Mouse (Mus musculus): Measurements from ENCODE around the gene Plekhh3. TPM values are rescaled to one million over a fixed set of nuclear protein-coding genes. Genes with fewer than 3 reads are reported as not detected.

Plekhh3 gene
- 3.2 and 5.3 TPM in 2 replicates for polyA plus RNA-seq (2012; ENCODE audit: low replicate concordance)

DNA sequence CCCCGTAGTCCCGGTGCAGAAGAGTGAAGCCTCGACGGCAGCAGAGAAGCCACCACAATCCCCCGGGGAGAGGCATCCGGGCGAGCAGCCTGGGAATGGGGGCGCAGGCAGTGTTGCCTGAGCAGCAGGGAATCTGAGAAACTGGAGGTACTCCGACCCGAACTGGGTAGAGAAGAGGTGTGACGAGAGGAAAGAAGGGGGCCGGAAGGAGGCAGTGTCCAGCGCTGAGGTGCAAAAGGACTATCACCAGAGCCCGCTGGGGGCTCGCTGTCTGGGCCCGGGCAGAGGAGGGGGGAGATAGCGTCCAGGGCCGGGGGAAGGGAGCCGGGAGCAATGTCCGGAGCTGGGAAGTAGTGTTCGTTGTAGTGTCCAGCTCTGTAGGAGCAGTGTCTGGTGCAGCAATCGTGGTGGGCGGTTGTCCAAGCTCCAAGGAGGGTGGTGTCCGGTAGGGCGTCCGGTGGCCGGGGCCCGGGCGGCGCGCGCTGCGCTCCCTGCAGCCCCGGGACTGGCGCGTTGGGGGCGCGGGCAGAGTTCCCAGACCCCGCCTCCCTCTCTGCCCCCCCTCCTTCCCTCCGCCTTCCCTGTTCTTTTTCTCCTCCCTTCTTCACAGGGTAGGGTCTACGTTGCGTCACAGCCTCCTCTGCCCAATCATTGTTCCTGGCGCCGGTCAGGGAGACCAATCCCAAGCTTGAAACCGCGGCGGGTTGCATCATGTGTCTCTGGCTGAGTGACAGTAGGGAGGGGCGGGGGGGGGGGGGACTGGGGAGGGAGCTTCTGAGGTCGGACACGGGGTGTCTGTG is at the start of gene Plekhh3:
Gene Plekhh3, minus strand, starts transcription at position 541 of the 800 bp plus-strand sequence.

DNA sequence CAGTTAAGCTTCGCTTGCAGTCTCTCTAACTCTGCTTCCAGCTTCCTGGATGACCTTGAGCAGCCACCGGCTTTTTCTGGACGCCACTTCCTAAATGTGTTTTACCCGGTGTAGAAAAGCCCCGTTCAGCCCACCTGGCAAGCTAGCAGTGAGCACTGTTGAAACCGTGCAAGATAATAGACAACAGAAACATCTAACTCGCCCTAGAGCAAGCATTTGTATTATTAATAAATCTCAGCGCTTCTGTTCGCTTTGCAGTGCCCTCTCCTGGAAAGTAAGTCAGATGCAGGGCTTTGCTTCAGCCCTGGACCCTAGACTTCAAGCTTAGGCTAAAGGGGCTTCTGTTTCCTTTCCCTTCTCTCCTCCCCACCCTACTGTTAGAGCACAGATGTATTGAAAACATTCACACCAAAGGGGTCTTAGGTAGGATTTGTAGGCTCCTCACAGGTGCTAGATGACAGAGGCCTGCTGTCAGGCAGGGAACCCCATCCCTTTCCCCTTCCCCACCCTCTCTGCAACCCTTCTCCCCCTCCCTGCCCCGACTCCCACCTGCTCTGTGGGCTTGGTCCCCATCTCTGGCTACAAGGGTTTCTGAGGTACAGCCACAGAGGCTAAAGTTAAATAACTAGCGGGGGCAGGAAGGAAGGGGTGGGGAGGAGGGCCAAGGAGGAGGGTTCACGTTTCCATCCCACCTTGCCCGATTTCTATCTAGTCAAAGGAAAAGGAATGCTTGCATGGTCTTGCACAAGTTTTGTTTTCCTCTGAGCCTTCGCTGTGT is 3.9 kb upstream of the Plekhh3 start, which contains the start of gene Ccr10:
Gene Ccr10, minus strand, starts transcription at position 593 of the 778 bp plus-strand sequence.

DNA sequence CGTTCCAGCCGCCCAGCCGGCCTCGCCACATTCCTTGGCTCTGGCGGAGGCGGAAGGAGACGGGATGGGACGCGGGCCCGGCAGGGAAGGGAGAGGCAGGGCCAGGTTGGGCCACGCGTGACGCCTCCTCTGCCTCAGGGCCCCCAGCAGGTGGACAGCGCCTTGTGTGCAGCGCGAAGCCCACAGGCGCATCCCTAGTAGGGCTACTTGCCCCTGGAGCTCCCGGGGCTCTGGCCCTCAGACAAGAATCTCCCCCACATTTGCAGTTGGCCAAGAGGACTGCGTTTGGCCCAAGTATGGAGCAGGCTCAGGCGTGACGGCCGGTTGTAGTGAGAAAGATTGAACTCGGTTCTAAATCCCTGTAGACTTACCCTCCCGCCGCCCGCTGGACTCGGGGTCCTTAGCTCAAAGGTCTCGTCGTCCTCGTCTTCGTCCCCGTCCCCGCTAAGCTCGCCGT is 769 bp downstream of the Plekhh3 start, which contains the start of gene Cntnap1:
Gene Cntnap1, plus strand, starts transcription at position 170 of the 457 bp plus-strand sequence.

DNA sequence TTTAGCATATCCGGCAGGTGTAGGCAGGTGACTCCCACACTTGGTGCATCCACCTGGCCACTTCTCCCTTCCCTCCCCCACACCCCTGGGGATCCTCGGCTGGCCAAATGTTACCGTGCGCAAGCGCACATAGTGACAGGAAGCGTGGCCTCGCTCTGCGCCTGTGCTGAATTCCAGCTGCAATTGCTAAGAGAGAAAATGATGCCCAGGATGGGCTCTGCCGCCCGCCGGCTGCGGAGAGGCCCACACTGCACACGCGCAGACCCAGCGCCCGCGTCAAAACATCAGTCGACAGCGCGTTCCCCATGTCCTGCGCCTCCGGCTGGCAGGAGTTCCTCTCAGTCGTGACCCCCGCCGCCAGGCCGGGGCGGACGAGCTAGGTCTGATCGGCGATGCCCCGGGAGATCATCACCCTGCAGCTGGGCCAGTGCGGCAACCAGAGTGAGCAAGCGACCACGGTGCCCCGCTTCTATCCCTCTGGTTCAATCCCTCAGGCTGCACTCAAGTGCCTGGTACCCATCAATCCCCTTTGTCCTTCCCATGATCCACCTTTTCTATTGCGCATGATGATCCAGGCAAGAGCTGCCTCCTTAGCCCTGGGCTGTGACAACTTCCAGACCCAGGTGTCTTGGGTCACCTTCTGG is 15.3 kb downstream of the Plekhh3 start, which contains the start of gene Tubg2:
Gene Tubg2, plus strand, starts transcription at position 180 of the 644 bp plus-strand sequence.

DNA sequence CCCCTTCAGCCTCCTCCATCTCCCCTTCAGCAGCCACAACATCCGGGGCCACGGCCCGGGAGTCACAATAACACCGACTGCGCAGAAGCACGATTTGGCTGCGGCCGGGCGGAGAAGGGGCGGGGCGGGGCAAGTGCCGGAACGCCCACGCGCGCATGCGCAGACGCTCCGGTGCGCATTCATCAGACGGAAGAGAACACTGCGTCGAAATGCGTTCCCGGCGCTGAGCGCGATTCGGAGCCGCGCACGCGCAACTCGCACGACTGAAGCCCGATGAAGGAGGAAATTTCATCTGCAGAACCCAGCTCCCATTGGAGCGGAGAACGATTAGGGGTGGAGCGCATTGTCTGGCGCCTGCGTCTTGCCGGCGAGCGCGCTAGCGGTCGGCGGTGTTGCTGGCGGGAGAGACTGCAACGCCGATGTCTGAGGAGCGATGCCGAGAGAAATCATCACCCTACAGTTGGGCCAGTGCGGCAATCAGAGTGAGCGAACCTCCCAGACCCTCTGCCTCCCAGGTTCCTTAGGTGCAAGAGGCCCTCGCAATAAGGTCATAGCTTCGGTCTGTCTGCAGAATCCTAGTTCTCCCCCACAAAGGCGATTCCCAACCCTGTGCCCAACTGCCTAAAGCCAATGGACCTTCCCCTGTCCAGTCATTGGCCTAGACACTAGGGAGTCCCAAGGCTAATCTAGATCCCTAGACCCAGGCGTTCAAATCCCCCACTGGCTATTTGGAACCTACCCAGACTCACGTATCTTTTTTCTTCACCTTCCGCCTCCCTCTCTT is 51.2 kb downstream of the Plekhh3 start, which contains the start of the genes Retreg3 and Tubg1:
Gene Retreg3, minus strand, starts transcription at position 133 of the 784 bp plus-strand sequence.
Gene Tubg1, plus strand, starts transcription at position 178 of the 784 bp plus-strand sequence.

Other genes starting within 250 kb of the Plekhh3 start
- 22.0 and 45.8 TPM in 2 replicates for gene Stat3, start 231.8 kb downstream of the Plekhh3 start, polyA plus RNA-seq (2012; ENCODE audit: low replicate concordance)
- gene Cavin1, start 200.5 kb downstream of the Plekhh3 start, polyA plus RNA-seq (2012; ENCODE audit: low replicate concordance) = 7.5 and 8.9 TPM in 2 replicates
- gene Atp6v0a1, start 161.9 kb downstream of the Plekhh3 start, polyA plus RNA-seq (2012; ENCODE audit: low replicate concordance) = 80.6 and 100 TPM in 2 replicates
- gene Naglu, start 101.3 kb downstream of the Plekhh3 start, polyA plus RNA-seq (2012; ENCODE audit: low replicate concordance) = 4.8 and 25.3 TPM in 2 replicates
- not detected in 2 replicates for gene Hsd17b1, start 92.9 kb downstream of the Plekhh3 start, polyA plus RNA-seq (2012; ENCODE audit: low replicate concordance)
- 28.2 and 48.5 TPM in 2 replicates for gene Coasy, start 88.8 kb downstream of the Plekhh3 start, polyA plus RNA-seq (2012; ENCODE audit: low replicate concordance)
- gene Mlx, start 84.1 kb downstream of the Plekhh3 start, polyA plus RNA-seq (2012; ENCODE audit: low replicate concordance) = 13.7 and 31.7 TPM in 2 replicates
- gene Psmc3ip, start 75.9 kb downstream of the Plekhh3 start, polyA plus RNA-seq (2012; ENCODE audit: low replicate concordance) = 16.3 and 18.1 TPM in 2 replicates
- gene Retreg3, start 51.5 kb downstream of the Plekhh3 start, polyA plus RNA-seq (2012; ENCODE audit: low replicate concordance) = 5.6 and 18.8 TPM in 2 replicates
- 149 and 176 TPM in 2 replicates for gene Tubg1, start 51.4 kb downstream of the Plekhh3 start, polyA plus RNA-seq (2012; ENCODE audit: low replicate concordance)
- gene Tubg2, start 15.4 kb downstream of the Plekhh3 start, polyA plus RNA-seq (2012; ENCODE audit: low replicate concordance) = 1.7 and 2.4 TPM in 2 replicates
- 0.40 and 0.42 TPM in 2 replicates for gene Cntnap1, start 828 bp downstream of the Plekhh3 start, polyA plus RNA-seq (2012; ENCODE audit: low replicate concordance)
- gene Ccr10, start 4.1 kb upstream of the Plekhh3 start, polyA plus RNA-seq (2012; ENCODE audit: low replicate concordance) = 0.56 and 1.1 TPM in 2 replicates
- 0.88 and 7.2 TPM in 2 replicates for gene Ezh1, start 55.1 kb upstream of the Plekhh3 start, polyA plus RNA-seq (2012; ENCODE audit: low replicate concordance)
- gene Ramp2, start 74.7 kb upstream of the Plekhh3 start, polyA plus RNA-seq (2012; ENCODE audit: low replicate concordance) = 5.4 and 11.1 TPM in 2 replicates
- 73.9 and 74.5 TPM in 2 replicates for gene Vps25, start 82.4 kb upstream of the Plekhh3 start, polyA plus RNA-seq (2012; ENCODE audit: low replicate concordance)
- 6.0 and 8.9 TPM in 2 replicates for gene Wnk4, start 89.2 kb upstream of the Plekhh3 start, polyA plus RNA-seq (2012; ENCODE audit: low replicate concordance)
- gene Cntd1, start 107.7 kb upstream of the Plekhh3 start, polyA plus RNA-seq (2012; ENCODE audit: low replicate concordance) = 0.17 TPM in 1 of 2 replicates, not detected in the other
- gene Coa3, start 107.8 kb upstream of the Plekhh3 start, polyA plus RNA-seq (2012; ENCODE audit: low replicate concordance) = 2.0 and 15.7 TPM in 2 replicates
- 55.6 and 84.1 TPM in 2 replicates for gene Becn1, start 130.9 kb upstream of the Plekhh3 start, polyA plus RNA-seq (2012; ENCODE audit: low replicate concordance)
- 97.5 and 117 TPM in 2 replicates for gene Psme3, start 144.9 kb upstream of the Plekhh3 start, polyA plus RNA-seq (2012; ENCODE audit: low replicate concordance)
- gene Aoc2, start 153.7 kb upstream of the Plekhh3 start, polyA plus RNA-seq (2012; ENCODE audit: low replicate concordance) = 11.1 and 13.4 TPM in 2 replicates
- gene Aoc3, start 159.3 kb upstream of the Plekhh3 start, polyA plus RNA-seq (2012; ENCODE audit: low replicate concordance) = 0.37 and 0.41 TPM in 2 replicates
- not detected in 2 replicates for gene G6pc, start 196.2 kb upstream of the Plekhh3 start, polyA plus RNA-seq (2012; ENCODE audit: low replicate concordance)
- 38.8 and 49.0 TPM in 2 replicates for gene Aarsd1, start 246.3 kb upstream of the Plekhh3 start, polyA plus RNA-seq (2012; ENCODE audit: low replicate concordance)

All from leukemia stem cell, adult 10-12 weeks (primary cell).